Mouse (Mus musculus): ENCODE data around the gene Foxi3. TPM values are rescaled to one million over a fixed set of nuclear protein-coding genes. Genes with fewer than 3 reads are reported as not detected.

The Foxi3 gene
- polyA plus RNA-seq, 1 experiment: not detected

- Histone ChIP-seq H3K4me1 (ENCODE audit: control insufficient read depth, insufficient read depth, low read length) (peaks cover 5% of the 10 kb centered on the region; the same call in 1 of the 2 replicates), H3K27ac (ENCODE audit: insufficient read depth, low read depth, low read length) (no peak overlapping the region), H3K4me3 (ENCODE audit: insufficient read depth, low read depth, low read length) (no peak overlapping the region)
- TF ChIP-seq POLR2A (IDR thresholded peaks at IDR 0.05; ENCODE audit: insufficient read depth, low read depth, low read length) (no peak), CTCF (IDR thresholded peaks at IDR 0.05; ENCODE audit: insufficient read depth, low read depth, low read length) (no peak)
- 82% methylated on average over 4 of the region's 4 CpGs for WGBS
Observed at GRCm38 (mm10) chr6:70968291-70968690, 12.0 kb downstream of the Foxi3 start.

GRCm38 (mm10) chr6:70973066-70973465, 16.7 kb downstream of the Foxi3 start:
- H3K4me3 ChIP-seq (ENCODE audit: insufficient read depth, low read depth, low read length): no peak overlapping the region
- H3K4me1 ChIP-seq (ENCODE audit: control insufficient read depth, insufficient read depth, low read length): no peaks in the 10 kb centered on the region
- no peak overlapping the region for H3K27ac ChIP-seq (ENCODE audit: insufficient read depth, low read depth, low read length)
- WGBS: 61% methylated on average over 3 of the region's 3 CpGs
- TF ChIP-seq CTCF (IDR thresholded peaks at IDR 0.05; ENCODE audit: insufficient read depth, low read depth, low read length): no peak
- no peak for TF ChIP-seq POLR2A (IDR thresholded peaks at IDR 0.05; ENCODE audit: insufficient read depth, low read depth, low read length)

GRCm38 (mm10) chr6:70981036-70981435, 24.7 kb downstream of the Foxi3 start:
- Histone ChIP-seq H3K4me1 (ENCODE audit: control insufficient read depth, insufficient read depth, low read length) (no peaks in the 10 kb centered on the region), H3K4me3 (ENCODE audit: insufficient read depth, low read depth, low read length) (no peak overlapping the region), H3K27ac (ENCODE audit: insufficient read depth, low read depth, low read length) (no peak overlapping the region)
- TF ChIP-seq CTCF (IDR thresholded peaks at IDR 0.05; ENCODE audit: insufficient read depth, low read depth, low read length) (no peak), POLR2A (IDR thresholded peaks at IDR 0.05; ENCODE audit: insufficient read depth, low read depth, low read length) (no peak)
- WGBS: 90% methylated on average over 8 of the region's 8 CpGs

GRCm38 (mm10) chr6:70982416-70982815, 26.1 kb downstream of the Foxi3 start:
- TF ChIP-seq POLR2A (IDR thresholded peaks at IDR 0.05; ENCODE audit: insufficient read depth, low read depth, low read length) (no peak), CTCF (IDR thresholded peaks at IDR 0.05; ENCODE audit: insufficient read depth, low read depth, low read length) (no peak)
- no peak overlapping the region for H3K4me3 ChIP-seq (ENCODE audit: insufficient read depth, low read depth, low read length)
- no peaks in the 10 kb centered on the region for H3K4me1 ChIP-seq (ENCODE audit: control insufficient read depth, insufficient read depth, low read length)
- H3K27ac ChIP-seq (ENCODE audit: insufficient read depth, low read depth, low read length): no peak overlapping the region
- 85% methylated on average over 1 of the region's 1 CpGs for WGBS

GRCm38 (mm10) chr6:70986683-70987082, 30.4 kb downstream of the Foxi3 start:
- no peak overlapping the region for H3K27ac ChIP-seq (ENCODE audit: insufficient read depth, low read depth, low read length)
- 51% methylated on average over 8 of the region's 8 CpGs for WGBS

GRCm38 (mm10) chr6:70996123-70996723, 39.9 kb downstream of the Foxi3 start:
- peaks cover 5% of the 10 kb centered on the region for H3K4me1 ChIP-seq (ENCODE audit: control insufficient read depth, insufficient read depth, low read length)
- H3K27ac ChIP-seq (ENCODE audit: insufficient read depth, low read depth, low read length): no peak overlapping the region
- no peak overlapping the region for H3K4me3 ChIP-seq (ENCODE audit: insufficient read depth, low read depth, low read length)
- TF ChIP-seq CTCF (IDR thresholded peaks at IDR 0.05; ENCODE audit: insufficient read depth, low read depth, low read length): no peak
- 54% methylated on average over 4 of the region's 4 CpGs for WGBS

More at GRCm38 (mm10) chr6:70986683-70987082, 30.4 kb downstream of the Foxi3 start:
- no peaks in the 10 kb centered on the region for H3K4me1 ChIP-seq (ENCODE audit: control insufficient read depth, insufficient read depth, low read length)
- TF ChIP-seq POLR2A (IDR thresholded peaks at IDR 0.05; ENCODE audit: insufficient read depth, low read depth, low read length) (no peak), CTCF (IDR thresholded peaks at IDR 0.05; ENCODE audit: insufficient read depth, low read depth, low read length) (no peak)
- H3K4me3 ChIP-seq (ENCODE audit: insufficient read depth, low read depth, low read length): no peak overlapping the region

- TF ChIP-seq CTCF (IDR thresholded peaks at IDR 0.05; ENCODE audit: insufficient read depth, low read depth, low read length): no peak
- TF ChIP-seq POLR2A (IDR thresholded peaks at IDR 0.05; ENCODE audit: insufficient read depth, low read depth, low read length): no peak
- 93% methylated on average over 2 of the region's 2 CpGs for WGBS
- H3K4me3 ChIP-seq (ENCODE audit: insufficient read depth, low read depth, low read length): no peak overlapping the region
- no peaks in the 10 kb centered on the region for H3K4me1 ChIP-seq (ENCODE audit: control insufficient read depth, insufficient read depth, low read length)
- H3K27ac ChIP-seq (ENCODE audit: insufficient read depth, low read depth, low read length): no peak overlapping the region
Observed at GRCm38 (mm10) chr6:71002656-71003055, 46.3 kb downstream of the Foxi3 start.

GRCm38 (mm10) chr6:71004161-71004560, 47.8 kb downstream of the Foxi3 start:
- WGBS: 92% methylated on average over 2 of the region's 2 CpGs
- no peak for TF ChIP-seq CTCF (IDR thresholded peaks at IDR 0.05; ENCODE audit: insufficient read depth, low read depth, low read length)
- TF ChIP-seq POLR2A (IDR thresholded peaks at IDR 0.05; ENCODE audit: insufficient read depth, low read depth, low read length): no peak
- Histone ChIP-seq H3K4me3 (ENCODE audit: insufficient read depth, low read depth, low read length) (no peak overlapping the region), H3K4me1 (ENCODE audit: control insufficient read depth, insufficient read depth, low read length) (no peaks in the 10 kb centered on the region), H3K27ac (ENCODE audit: insufficient read depth, low read depth, low read length) (no peak overlapping the region)

Other genes with a start within 250 kb of the Foxi3 start
- not detected in 2 replicates for gene Rpia, start 164.3 kb upstream of the Foxi3 start, polyA plus RNA-seq (2012; ENCODE audit: insufficient read depth, insufficient read length, low replicate concordance, missing spikeins)
- gene Eif2ak3, start 112.0 kb upstream of the Foxi3 start, polyA plus RNA-seq (2012; ENCODE audit: insufficient read depth, insufficient read length, low replicate concordance, missing spikeins): not detected in 2 replicates
- not detected in 2 replicates for gene Tex37, start 37.6 kb upstream of the Foxi3 start, polyA plus RNA-seq (2012; ENCODE audit: insufficient read depth, insufficient read length, low replicate concordance, missing spikeins)
- not detected in 2 replicates for gene Thnsl2, start 187.9 kb downstream of the Foxi3 start, polyA plus RNA-seq (2012; ENCODE audit: insufficient read depth, insufficient read length, low replicate concordance, missing spikeins)
- not detected in 2 replicates for gene Fabp1, start 243.3 kb downstream of the Foxi3 start, polyA plus RNA-seq (2012; ENCODE audit: insufficient read depth, insufficient read length, low replicate concordance, missing spikeins)

Measured in olfactory bulb, adult 2 months (tissue).